Mouse (Mus musculus) bone marrow, adult 2 months (tissue): ENCODE measurements around the gene Wars.

Experiments used
- CTCF ChIP-seq: fragments of 200-500 bp; IDR thresholded peaks from 2 replicates; pipeline ENCODE4 v1.5.1; 2011; ENCODE audit warnings: low read length, control low read depth; ENCODE audit not compliant: control insufficient read depth, insufficient read depth
- POLR2A ChIP-seq: fragments of 200-500 bp; IDR thresholded peaks from 2 replicates; pipeline ENCODE4 v1.6.1; 2011; ENCODE audit warnings: low read depth, mild to moderate bottlenecking, control low read depth, low read length, borderline replicate concordance; ENCODE audit not compliant: control insufficient read depth

DNA sequence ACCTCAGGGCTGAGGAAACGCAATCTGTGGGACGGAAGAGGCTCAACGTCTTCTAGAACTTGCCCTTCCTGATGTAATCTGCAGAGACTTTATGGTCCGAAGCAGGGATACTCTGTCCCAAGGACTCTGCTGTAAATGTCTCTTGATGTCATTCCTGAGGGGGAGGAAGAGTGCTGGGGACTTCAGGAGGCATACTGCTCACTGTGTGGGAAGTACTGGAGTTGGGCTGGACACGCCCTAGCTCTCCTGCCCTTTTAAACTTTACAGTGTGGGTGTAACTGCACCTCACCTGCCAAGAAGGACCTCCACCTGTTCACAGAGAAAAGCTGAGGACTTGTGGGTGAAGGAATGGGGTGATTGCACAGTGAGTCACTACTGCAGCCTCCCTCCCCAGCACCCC is 13.4 kb downstream of the Wars start:
- no peak for TF ChIP-seq CTCF
- TF ChIP-seq POLR2A = no peak
